Mouse (Mus musculus) bone marrow, adult 2 months (tissue): ENCODE data around the gene Ablim1. TPM values are rescaled to one million over a fixed set of nuclear protein-coding genes. Genes with fewer than 3 reads are reported as not detected.

Experiments used
- H3K27ac ChIP-seq: fragments of 200-500 bp; 2 replicates; pipeline ENCODE4 v1.5.1; 2012; ENCODE audit warnings: low read depth, mild to moderate bottlenecking, control low read depth, inconsistent platforms, low read length; ENCODE audit not compliant: control insufficient read depth, poor library complexity, insufficient read depth
- H3K4me1 ChIP-seq: fragments of 200-500 bp; 2 replicates; pipeline ENCODE4 v1.6.1; 2011; ENCODE audit warnings: low read length; ENCODE audit not compliant: control insufficient read depth, insufficient read depth
- H3K4me3 ChIP-seq: fragments of 200-500 bp; replicated peaks from 2 replicates; pipeline ENCODE3; 2011; ENCODE audit warnings: mild to moderate bottlenecking, low read depth, low read length, control low read depth; ENCODE audit not compliant: control insufficient read depth
- CTCF ChIP-seq: fragments of 200-500 bp; IDR thresholded peaks from 2 replicates; pipeline ENCODE4 v1.5.1; 2011; ENCODE audit warnings: low read length, control low read depth; ENCODE audit not compliant: control insufficient read depth, insufficient read depth
- POLR2A ChIP-seq: fragments of 200-500 bp; IDR thresholded peaks from 2 replicates; pipeline ENCODE4 v1.6.1; 2011; ENCODE audit warnings: low read depth, mild to moderate bottlenecking, control low read depth, low read length, borderline replicate concordance; ENCODE audit not compliant: control insufficient read depth
- WGBS: fragments of 180-500 bp; shearing (Covaris S2); methylation state at CpG from one replicate; pipeline ENCODE4 v1.1.7; 2018; 5-methylcytosine and 5-hydroxymethylcytosine counted together
- polyA plus RNA-seq: library from polyadenylated mRNA; stranded (reverse); fragments of >200 nt; gene quantifications from 2 replicates; pipeline ENCODE4 v1.2.4, GENCODE M21; 2011; ENCODE audit warnings: low replicate concordance; ENCODE audit not compliant: missing spikeins, insufficient read depth, insufficient read length

The Ablim1 gene
- polyA plus RNA-seq, 1 experiment = 15.5 TPM

- no peak overlapping the region for H3K27ac ChIP-seq
- no peaks in the 10 kb centered on the region for H3K4me1 ChIP-seq
- TF ChIP-seq POLR2A (no peak), CTCF (no peak)
- H3K4me3 ChIP-seq = no peak overlapping the region
- 75% methylated on average over 2 of the region's 2 CpGs for WGBS
These were observed 10.1 kb downstream of the Ablim1 start for GRCm38 (mm10) chr19:57304666-57305065.

GRCm38 (mm10) chr19:57301961-57302395 is 12.7 kb downstream of the Ablim1 start:
- no peak overlapping the region for H3K27ac ChIP-seq
- H3K4me3 ChIP-seq = no peak overlapping the region
- no peaks in the 10 kb centered on the region for H3K4me1 ChIP-seq
- TF ChIP-seq CTCF (no peak), POLR2A (no peak)
- 66% methylated on average over 12 of the region's 12 CpGs for WGBS

- Histone ChIP-seq H3K27ac (no peak overlapping the region), H3K4me3 (no peak overlapping the region), H3K4me1 (no peaks in the 10 kb centered on the region)
- 72% methylated on average over 5 of the region's 5 CpGs for WGBS
- TF ChIP-seq POLR2A (no peak), CTCF (no peak)
These were observed 16.7 kb downstream of the Ablim1 start for GRCm38 (mm10) chr19:57298006-57298405.

GRCm38 (mm10) chr19:57297447-57297846 is 17.3 kb downstream of the Ablim1 start:
- TF ChIP-seq POLR2A = no peak
- no peak for TF ChIP-seq CTCF
- Histone ChIP-seq H3K27ac (no peak overlapping the region), H3K4me1 (no peaks in the 10 kb centered on the region), H3K4me3 (no peak overlapping the region)
- 81% methylated on average over 9 of the region's 9 CpGs for WGBS

GRCm38 (mm10) chr19:57296539-57296938 is 18.2 kb downstream of the Ablim1 start:
- TF ChIP-seq POLR2A (no peak), CTCF (no peak)
- WGBS = 60% methylated on average over 5 of the region's 5 CpGs
- H3K4me1 ChIP-seq = no peaks in the 10 kb centered on the region
- no peak overlapping the region for H3K27ac ChIP-seq
- no peak overlapping the region for H3K4me3 ChIP-seq

GRCm38 (mm10) chr19:57295521-57295920 is 19.2 kb downstream of the Ablim1 start:
- 71% methylated on average over 9 of the region's 9 CpGs for WGBS
- no peak for TF ChIP-seq POLR2A
- TF ChIP-seq CTCF = no peak
- Histone ChIP-seq H3K27ac (no peak overlapping the region), H3K4me3 (no peak overlapping the region), H3K4me1 (no peaks in the 10 kb centered on the region)

- TF ChIP-seq POLR2A (no peak), CTCF (no peak)
- Histone ChIP-seq H3K4me1 (no peaks in the 10 kb centered on the region), H3K4me3 (no peak overlapping the region), H3K27ac (no peak overlapping the region)
- 78% methylated on average over 4 of the region's 4 CpGs for WGBS
These were observed 20.4 kb downstream of the Ablim1 start for GRCm38 (mm10) chr19:57294356-57294755.

GRCm38 (mm10) chr19:57293737-57294136 is 21.0 kb downstream of the Ablim1 start:
- H3K4me1 ChIP-seq = no peaks in the 10 kb centered on the region
- H3K27ac ChIP-seq = no peak overlapping the region
- no peak for TF ChIP-seq POLR2A
- TF ChIP-seq CTCF = no peak
- 11% methylated on average over 7 of the region's 7 CpGs for WGBS
- no peak overlapping the region for H3K4me3 ChIP-seq

GRCm38 (mm10) chr19:57283310-57283709 is 31.4 kb downstream of the Ablim1 start:
- Histone ChIP-seq H3K4me3 (no peak overlapping the region), H3K27ac (no peak overlapping the region), H3K4me1 (no peaks in the 10 kb centered on the region)
- WGBS = 69% methylated on average over 3 of the region's 3 CpGs
- TF ChIP-seq POLR2A (no peak), CTCF (no peak)

- Histone ChIP-seq H3K4me1 (no peaks in the 10 kb centered on the region), H3K27ac (no peak overlapping the region), H3K4me3 (no peak overlapping the region)
- 73% methylated on average over 5 of the region's 5 CpGs for WGBS
- TF ChIP-seq POLR2A (no peak), CTCF (no peak)
These were observed 32.1 kb downstream of the Ablim1 start for GRCm38 (mm10) chr19:57282642-57283041.
